Mouse (Mus musculus): Measurements from ENCODE around the gene Ranbp3. TPM values are rescaled to one million over a fixed set of nuclear protein-coding genes. Genes with fewer than 3 reads are reported as not detected.
A peak's percentile ranks its signal among the peaks of the same experiment; 100 is the strongest.

Gene Ranbp3
- total and polyA plus RNA-seq, 3 experiments, result 137 to 150 TPM; not detected in 1

DNA sequence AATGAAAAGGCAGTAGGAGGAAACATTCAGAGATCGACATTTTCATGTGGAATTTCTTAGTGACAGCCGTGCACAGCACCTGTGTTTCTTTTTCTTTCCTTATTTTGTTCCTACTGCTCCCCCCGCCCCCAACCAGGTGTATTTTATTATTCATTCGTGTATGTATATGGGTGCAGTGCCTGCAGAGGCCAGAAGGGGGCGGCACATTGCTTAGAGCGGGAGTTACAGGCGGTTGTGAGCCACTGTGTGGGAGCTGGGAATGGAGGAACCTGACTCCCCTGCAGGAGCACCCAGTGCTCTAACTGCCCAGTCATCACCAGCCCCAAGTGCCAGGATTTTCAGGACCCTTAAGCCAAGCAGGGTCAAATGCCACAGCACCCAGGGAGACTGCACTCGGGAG is 63.4 kb downstream of the Ranbp3 start:
- Histone ChIP-seq H3K4me3 (ENCODE audit: control insufficient read depth in 1 of 2, insufficient read depth in 1 of 2, low read depth in 2 of 2, low read length in 2 of 2) (no peak overlapping the region), H3K36me3 (ENCODE audit: control insufficient read depth in 1 of 2, insufficient read depth in 2 of 2, low read length in 2 of 2) (no peaks in the 10 kb centered on the region), H3K9me3 (replicated peaks; ENCODE audit: insufficient read depth, low read length) (no peaks in the 10 kb centered on the region), H3K27ac (ENCODE audit: control insufficient read depth, low read depth, low read length) (no peak overlapping the region), H3K79me2 (ENCODE audit: control insufficient read depth, insufficient read depth, low read length, poor library complexity) (no peaks in the 10 kb centered on the region), H3K27me3 (ENCODE audit: control insufficient read depth in 1 of 2, insufficient read depth in 2 of 2, low read length in 2 of 2) (no peaks in the 10 kb centered on the region; a peak in 1 of 4 replicates), H3K4me1 (ENCODE audit: control insufficient read depth in 1 of 2, insufficient read depth in 2 of 2, low read length in 2 of 2) (no peaks in the 10 kb centered on the region), H3K9ac (ENCODE audit: control insufficient read depth, low read depth, low read length, poor library complexity, severe bottlenecking) (no peak overlapping the region)
- TF ChIP-seq RCOR1 (IDR thresholded peaks at IDR 0.05; ENCODE audit: low read depth, low read length), result no peak
- TF ChIP-seq POLR2AphosphoS5 (IDR thresholded peaks at IDR 0.05; ENCODE audit: borderline replicate concordance, low read depth, low read length), result no peak
- TF ChIP-seq CTCF (IDR thresholded peaks at IDR 0.05 in 2 of 3, conservative IDR thresholded peaks at IDR 0.05 in 1 of 3; ENCODE audit: control insufficient read depth in 1 of 3, insufficient read depth in 1 of 3, low read depth in 2 of 3, low read length in 3 of 3, poor library complexity in 1 of 3, severe bottlenecking in 1 of 3), result peak; percentile 71 to 81 (median 71)
- no peak for TF ChIP-seq GABPA (IDR thresholded peaks at IDR 0.05; ENCODE audit: low read depth, low read length)
- TF ChIP-seq CHD1 (IDR thresholded peaks at IDR 0.05; ENCODE audit: low read depth, low read length), result no peak
- TF ChIP-seq ZNF384 (IDR thresholded peaks at IDR 0.05; ENCODE audit: low read depth, low read length), result no peak
- TF ChIP-seq GATA1 (IDR thresholded peaks at IDR 0.05; ENCODE audit: low read depth, low read length), result no peak
- TF ChIP-seq SMC3 (IDR thresholded peaks at IDR 0.05; ENCODE audit: low read depth, low read length), result peak; percentile 67
- peak; percentile 59 for TF ChIP-seq RAD21 (IDR thresholded peaks at IDR 0.05; ENCODE audit: low read depth, low read length)
- TF ChIP-seq MAFK (IDR thresholded peaks at IDR 0.05; ENCODE audit: borderline replicate concordance, low read depth, low read length), result no peak
- no peak for TF ChIP-seq MEF2A (IDR thresholded peaks at IDR 0.05; ENCODE audit: extremely low read depth, insufficient replicate concordance, low read depth, low read length, poor library complexity, severe bottlenecking)
- no peak for TF ChIP-seq MYB (IDR thresholded peaks at IDR 0.05; ENCODE audit: low read depth, low read length)
- peak; percentile 57 for DNase-seq (ENCODE audit: low read depth, low spot score)

DNA sequence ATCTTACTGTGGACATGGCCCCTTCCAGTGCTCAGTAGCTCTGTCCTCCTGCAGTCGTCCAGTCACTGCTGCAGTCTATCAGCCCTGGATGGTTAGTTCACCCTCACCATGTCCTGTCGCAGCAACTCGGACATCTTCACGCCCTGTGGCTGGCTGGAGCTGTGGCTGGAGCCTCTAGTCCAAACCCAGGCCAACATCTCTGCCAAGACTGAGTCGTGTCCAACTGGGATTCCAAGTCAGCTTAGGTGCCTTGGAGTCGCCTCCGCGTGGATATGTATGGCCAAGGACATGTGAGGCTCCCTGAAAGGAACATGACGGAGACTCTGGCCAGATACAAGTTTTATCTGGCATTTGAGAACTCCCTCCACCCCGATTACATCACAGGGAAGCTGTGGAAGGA is 65.1 kb downstream of the Ranbp3 start:
- Histone ChIP-seq H3K4me3 (ENCODE audit: control insufficient read depth in 1 of 2, insufficient read depth in 1 of 2, low read depth in 2 of 2, low read length in 2 of 2) (no peak overlapping the region), H3K27ac (ENCODE audit: control insufficient read depth, low read depth, low read length) (no peak overlapping the region), H3K36me3 (ENCODE audit: control insufficient read depth in 1 of 2, insufficient read depth in 2 of 2, low read length in 2 of 2) (no peaks in the 10 kb centered on the region), H3K9me3 (replicated peaks; ENCODE audit: insufficient read depth, low read length) (no peaks in the 10 kb centered on the region), H3K9ac (ENCODE audit: control insufficient read depth, low read depth, low read length, poor library complexity, severe bottlenecking) (no peak overlapping the region), H3K27me3 (ENCODE audit: control insufficient read depth in 1 of 2, insufficient read depth in 2 of 2, low read length in 2 of 2) (no peaks in the 10 kb centered on the region), H3K4me1 (ENCODE audit: control insufficient read depth in 1 of 2, insufficient read depth in 2 of 2, low read length in 2 of 2) (no peaks in the 10 kb centered on the region), H3K79me2 (ENCODE audit: control insufficient read depth, insufficient read depth, low read length, poor library complexity) (no peaks in the 10 kb centered on the region)
- TF ChIP-seq MYB (IDR thresholded peaks at IDR 0.05; ENCODE audit: low read depth, low read length) (no peak), NRF1 (IDR thresholded peaks at IDR 0.05; ENCODE audit: insufficient read depth, low read depth, low read length, poor library complexity, severe bottlenecking) (no peak), MEF2A (IDR thresholded peaks at IDR 0.05; ENCODE audit: extremely low read depth, insufficient replicate concordance, low read depth, low read length, poor library complexity, severe bottlenecking) (no peak), POLR2AphosphoS5 (IDR thresholded peaks at IDR 0.05; ENCODE audit: borderline replicate concordance, low read depth, low read length) (no peak), ZNF384 (IDR thresholded peaks at IDR 0.05; ENCODE audit: low read depth, low read length) (no peak), MXI1 (IDR thresholded peaks at IDR 0.05; ENCODE audit: low read depth, low read length) (no peak), SMC3 (IDR thresholded peaks at IDR 0.05; ENCODE audit: low read depth, low read length) (no peak), GATA1 (IDR thresholded peaks at IDR 0.05; ENCODE audit: low read depth, low read length) (no peak), MYC (IDR thresholded peaks at IDR 0.05; ENCODE audit: low read depth, low read length) (no peak), MAFK (IDR thresholded peaks at IDR 0.05; ENCODE audit: borderline replicate concordance, low read depth, low read length) (no peak), CHD1 (IDR thresholded peaks at IDR 0.05; ENCODE audit: low read depth, low read length) (no peak), CHD2 (IDR thresholded peaks at IDR 0.05; ENCODE audit: low read length) (no peak), ZC3H11A (IDR thresholded peaks at IDR 0.05; ENCODE audit: low read depth, low read length) (no peak), TAL1 (IDR thresholded peaks at IDR 0.05; ENCODE audit: low read length) (no peak), UBTF (IDR thresholded peaks at IDR 0.05; ENCODE audit: borderline replicate concordance, insufficient read depth, low read depth, low read length) (no peak), MAZ (IDR thresholded peaks at IDR 0.05; ENCODE audit: low read depth, low read length) (no peak)
- DNase-seq (ENCODE audit: low read depth, low spot score), result no peak

All from MEL (cell line).